Mouse (Mus musculus) heart, adult 9 months (tissue): Measurements from ENCODE around the gene Zfp609.

Source experiments
- DNase-seq, 2 experiments: peaks; one replicate each; pipeline ENCODE4 v3.0.0; 2022; ENCODE audit warnings: low spot score in 2 of 2

The Zfp609 gene

GRCm38 (mm10) chr9:65771011-65771664, 56.2 kb downstream of the Zfp609 start:
- no peak for DNase-seq

GRCm38 (mm10) chr9:65762728-65763127, 64.6 kb downstream of the Zfp609 start:
- DNase-seq: no peak

- no peak for DNase-seq
These were observed 67.4 kb downstream of the Zfp609 start for GRCm38 (mm10) chr9:65759992-65760391.

GRCm38 (mm10) chr9:65759256-65759655, 68.1 kb downstream of the Zfp609 start:
- no peak for DNase-seq

GRCm38 (mm10) chr9:65757826-65758225, 69.5 kb downstream of the Zfp609 start:
- DNase-seq: no peak

GRCm38 (mm10) chr9:65755673-65756375, 71.5 kb downstream of the Zfp609 start:
- DNase-seq: no peak

- no peak for DNase-seq
These were observed 72.2 kb downstream of the Zfp609 start for GRCm38 (mm10) chr9:65755164-65755563.

- no peak for DNase-seq
These were observed 74.7 kb downstream of the Zfp609 start for GRCm38 (mm10) chr9:65752632-65753031.

GRCm38 (mm10) chr9:65751906-65752305, 75.5 kb downstream of the Zfp609 start:
- no peak for DNase-seq

GRCm38 (mm10) chr9:65748102-65748501, 79.3 kb downstream of the Zfp609 start:
- DNase-seq: no peak

- DNase-seq: no peak
These were observed 80.9 kb downstream of the Zfp609 start for GRCm38 (mm10) chr9:65746479-65746878.

GRCm38 (mm10) chr9:65745456-65745855, 81.9 kb downstream of the Zfp609 start:
- no peak for DNase-seq

GRCm38 (mm10) chr9:65744171-65745082, 82.9 kb downstream of the Zfp609 start:
- DNase-seq: peak; percentile 38 to 45

- DNase-seq: no peak
These were observed 83.6 kb downstream of the Zfp609 start for GRCm38 (mm10) chr9:65743809-65744170.

- no peak for DNase-seq
These were observed 84.0 kb downstream of the Zfp609 start for GRCm38 (mm10) chr9:65743322-65743721.

- DNase-seq: no peak
These were observed 84.6 kb downstream of the Zfp609 start for GRCm38 (mm10) chr9:65742777-65743176.

- DNase-seq: no peak
These were observed 86.1 kb downstream of the Zfp609 start for GRCm38 (mm10) chr9:65741066-65741852.

GRCm38 (mm10) chr9:65734931-65735330, 92.4 kb downstream of the Zfp609 start:
- no peak for DNase-seq

- no peak for DNase-seq
These were observed 98.8 kb downstream of the Zfp609 start for GRCm38 (mm10) chr9:65728588-65728987.

- DNase-seq: no peak
These were observed 99.9 kb downstream of the Zfp609 start for GRCm38 (mm10) chr9:65727491-65727890.

- DNase-seq: peak; percentile 15 to 32
These were observed 100.9 kb downstream of the Zfp609 start for GRCm38 (mm10) chr9:65726431-65726830.

- DNase-seq: no peak
These were observed 102.1 kb downstream of the Zfp609 start for GRCm38 (mm10) chr9:65725291-65725622.
